Mouse (Mus musculus) embryonic facial prominence, embryonic 15.5 days (tissue): ENCODE results near the gene Fam53a. TPM values are rescaled to one million over a fixed set of nuclear protein-coding genes. Genes with fewer than 3 reads are reported as not detected.

Source experiments
- ATAC-seq: fragments of 200-750 bp; cut with Nextera tagmentation; 2 replicates; pipeline ENCODE4 v1.8.0; 2017; ENCODE audit warnings: low read depth, moderate TSS enrichment; ENCODE audit not compliant: insufficient number of reproducible peaks, low FRiP score, low TSS enrichment
- H3K27ac ChIP-seq: fragments of 300-500 bp; sonication (generic); replicated peaks from 2 replicates; pipeline ENCODE4 v1.5.1; 2015; ENCODE audit warnings: mild to moderate bottlenecking, inconsistent platforms
- H3K27me3 ChIP-seq: fragments of 300-500 bp; sonication (generic); 2 replicates; pipeline ENCODE4 v1.6.1; 2015; ENCODE audit warnings: inconsistent platforms
- H3K36me3 ChIP-seq: fragments of 300-500 bp; sonication (generic); 2 replicates; pipeline ENCODE4 v1.6.1; 2015; ENCODE audit warnings: mild to moderate bottlenecking, inconsistent platforms
- H3K4me1 ChIP-seq: fragments of 300-500 bp; sonication (generic); 2 replicates; pipeline ENCODE4 v1.6.1; 2015; ENCODE audit warnings: inconsistent platforms
- H3K4me2 ChIP-seq: fragments of 300-500 bp; sonication (generic); replicated peaks from 2 replicates; pipeline ENCODE4 v1.6.1; 2015; ENCODE audit warnings: mild to moderate bottlenecking, inconsistent platforms
- H3K4me3 ChIP-seq: fragments of 300-500 bp; sonication (generic); replicated peaks from 2 replicates; pipeline ENCODE4 v1.5.1; 2015; ENCODE audit warnings: mild to moderate bottlenecking, inconsistent platforms
- H3K9ac ChIP-seq: fragments of 300-500 bp; sonication (generic); 2 replicates; pipeline ENCODE4 v1.6.1; 2015; ENCODE audit warnings: inconsistent platforms
- H3K9me3 ChIP-seq: fragments of 300-500 bp; sonication (generic); replicated peaks from 2 replicates; pipeline ENCODE4 v1.6.1; 2016; ENCODE audit warnings: inconsistent platforms
- WGBS: fragments of 180-500 bp; shearing (Covaris S2); methylation state at CpG from one replicate; pipeline ENCODE4 v1.1.7; 2015; 5-methylcytosine and 5-hydroxymethylcytosine counted together
- polyA plus RNA-seq: library from polyadenylated mRNA; unstranded; fragments of >200 nt; fragmentation: Nextera tagmentation; extraction: Ambion mirVana; gene quantifications from 2 replicates; pipeline ENCODE4 v1.2.1, GENCODE M21; 2015

The Fam53a gene
- polyA plus RNA-seq, 1 experiment from 2014 or later = 69.4 TPM

GRCm38 (mm10) chr5:33589221-33589888 lies 40.1 kb downstream of the Fam53a start:
- no peak overlapping the region for H3K9ac ChIP-seq

GRCm38 (mm10) chr5:33588066-33588465 lies 41.4 kb downstream of the Fam53a start:
- ATAC-seq = no peak
- H3K27ac ChIP-seq = no peak overlapping the region
- no peak overlapping the region for H3K4me2 ChIP-seq
- H3K27me3 ChIP-seq = no peaks in the 10 kb centered on the region
- no peak overlapping the region for H3K9ac ChIP-seq
- 68% methylated on average over 3 of the region's 3 CpGs for WGBS
- H3K4me1 ChIP-seq = no peaks in the 10 kb centered on the region
- no peak overlapping the region for H3K4me3 ChIP-seq
- H3K36me3 ChIP-seq = no peaks in the 10 kb centered on the region
- H3K9me3 ChIP-seq = no peaks in the 10 kb centered on the region

More at GRCm38 (mm10) chr5:33589221-33589888, 40.1 kb downstream of the Fam53a start:
- Histone ChIP-seq H3K27me3 (no peaks in the 10 kb centered on the region), H3K4me3 (no peak overlapping the region), H3K36me3 (no peaks in the 10 kb centered on the region), H3K4me1 (no peaks in the 10 kb centered on the region), H3K4me2 (no peak overlapping the region), H3K9me3 (no peaks in the 10 kb centered on the region), H3K27ac (no peak overlapping the region)
- WGBS = 69% methylated on average over 5 of the region's 5 CpGs
- 0 out of 2 replicates have a peak, but pooled peaks have one; percentile 68 for ATAC-seq

- no peaks in the 10 kb centered on the region for H3K9me3 ChIP-seq
- 79% methylated on average over 18 of the region's 18 CpGs for WGBS
- no peaks in the 10 kb centered on the region for H3K4me1 ChIP-seq
- H3K4me3 ChIP-seq = no peak overlapping the region
- no peak overlapping the region for H3K9ac ChIP-seq
- no peak overlapping the region for H3K27ac ChIP-seq
- no peak overlapping the region for H3K4me2 ChIP-seq
- H3K36me3 ChIP-seq = no peaks in the 10 kb centered on the region
- H3K27me3 ChIP-seq = no peaks in the 10 kb centered on the region
- no peak for ATAC-seq
These were observed 41.9 kb downstream of the Fam53a start for GRCm38 (mm10) chr5:33587498-33588058.

GRCm38 (mm10) chr5:33580336-33580735 lies 49.1 kb downstream of the Fam53a start:
- H3K27me3 ChIP-seq = no peaks in the 10 kb centered on the region
- 81% methylated on average over 1 of the region's 1 CpGs for WGBS

GRCm38 (mm10) chr5:33574207-33574606 lies 55.2 kb downstream of the Fam53a start:
- 79% methylated on average over 4 of the region's 4 CpGs for WGBS
- no peaks in the 10 kb centered on the region for H3K9me3 ChIP-seq
- ATAC-seq = no peak
- no peak overlapping the region for H3K9ac ChIP-seq
- H3K4me2 ChIP-seq = no peak overlapping the region
- no peaks in the 10 kb centered on the region for H3K27me3 ChIP-seq
- H3K36me3 ChIP-seq = no peaks in the 10 kb centered on the region
- no peak overlapping the region for H3K4me3 ChIP-seq
- no peaks in the 10 kb centered on the region for H3K4me1 ChIP-seq
- H3K27ac ChIP-seq = no peak overlapping the region

More at GRCm38 (mm10) chr5:33580336-33580735, 49.1 kb downstream of the Fam53a start:
- no peak for ATAC-seq
- no peak overlapping the region for H3K27ac ChIP-seq
- H3K4me1 ChIP-seq = no peaks in the 10 kb centered on the region
- no peaks in the 10 kb centered on the region for H3K9me3 ChIP-seq
- no peak overlapping the region for H3K4me3 ChIP-seq
- no peak overlapping the region for H3K4me2 ChIP-seq
- H3K9ac ChIP-seq = no peak overlapping the region
- no peaks in the 10 kb centered on the region for H3K36me3 ChIP-seq

GRCm38 (mm10) chr5:33565886-33566285 lies 63.5 kb downstream of the Fam53a start:
- H3K36me3 ChIP-seq = no peaks in the 10 kb centered on the region
- H3K27ac ChIP-seq = no peak overlapping the region
- ATAC-seq = no peak
- H3K27me3 ChIP-seq = no peaks in the 10 kb centered on the region
- H3K4me3 ChIP-seq = no peak overlapping the region
- H3K4me1 ChIP-seq = no peaks in the 10 kb centered on the region; the same call in 1 of the 2 replicates
- WGBS = 83% methylated on average over 4 of the region's 4 CpGs
- no peaks in the 10 kb centered on the region for H3K9me3 ChIP-seq
- no peak overlapping the region for H3K4me2 ChIP-seq
- H3K9ac ChIP-seq = no peak overlapping the region

- no peak overlapping the region for H3K4me3 ChIP-seq
- H3K27ac ChIP-seq = no peak overlapping the region
- no peak overlapping the region for H3K9ac ChIP-seq
- ATAC-seq = no peak
- WGBS = 79% methylated on average over 14 of the region's 14 CpGs
- H3K4me2 ChIP-seq = no peak overlapping the region
- no peaks in the 10 kb centered on the region for H3K36me3 ChIP-seq
- H3K4me1 ChIP-seq = no peaks in the 10 kb centered on the region
- no peaks in the 10 kb centered on the region for H3K9me3 ChIP-seq
- no peaks in the 10 kb centered on the region for H3K27me3 ChIP-seq
These were observed 73.0 kb downstream of the Fam53a start for GRCm38 (mm10) chr5:33556277-33556995.

Other genes with a start within 250 kb of the Fam53a start
- gene Nkx1-1, start 195.7 kb downstream of the Fam53a start, polyA plus RNA-seq = not detected in 2 replicates
- 0.36 and 0.43 TPM in 2 replicates for gene Gm9903, start 290 bp upstream of the Fam53a start, polyA plus RNA-seq
- 191 and 202 TPM in 2 replicates for gene Slbp, start 22.9 kb upstream of the Fam53a start, polyA plus RNA-seq
- gene Tacc3, start 28.5 kb upstream of the Fam53a start, polyA plus RNA-seq = 141 and 146 TPM in 2 replicates
- 44.2 and 45.1 TPM in 2 replicates for gene Tmem129, start 28.8 kb upstream of the Fam53a start, polyA plus RNA-seq
- 32.0 and 34.6 TPM in 2 replicates for gene Fgfr3, start 92.0 kb upstream of the Fam53a start, polyA plus RNA-seq
- 49.9 and 51.8 TPM in 2 replicates for gene Letm1, start 153.2 kb upstream of the Fam53a start, polyA plus RNA-seq
- 35.8 and 37.6 TPM in 2 replicates for gene Nsd2, start 191.1 kb upstream of the Fam53a start, polyA plus RNA-seq